Mouse (Mus musculus) embryonic fibroblast, embryonic 13.5 days (primary cell): ENCODE measurements around the gene Gm7879.

Source experiments
- CTCF ChIP-seq: IDR thresholded peaks from 2 replicates; pipeline ENCODE4 v1.5.1; 2011; ENCODE audit warnings: mild to moderate bottlenecking, control low read depth, low read length, moderate library complexity, borderline replicate concordance; ENCODE audit not compliant: insufficient read depth
- POLR2A ChIP-seq: IDR thresholded peaks from 2 replicates; pipeline ENCODE4 v1.6.1; 2011; ENCODE audit warnings: low read depth, mild to moderate bottlenecking, control low read depth, low read length, moderate library complexity

DNA sequence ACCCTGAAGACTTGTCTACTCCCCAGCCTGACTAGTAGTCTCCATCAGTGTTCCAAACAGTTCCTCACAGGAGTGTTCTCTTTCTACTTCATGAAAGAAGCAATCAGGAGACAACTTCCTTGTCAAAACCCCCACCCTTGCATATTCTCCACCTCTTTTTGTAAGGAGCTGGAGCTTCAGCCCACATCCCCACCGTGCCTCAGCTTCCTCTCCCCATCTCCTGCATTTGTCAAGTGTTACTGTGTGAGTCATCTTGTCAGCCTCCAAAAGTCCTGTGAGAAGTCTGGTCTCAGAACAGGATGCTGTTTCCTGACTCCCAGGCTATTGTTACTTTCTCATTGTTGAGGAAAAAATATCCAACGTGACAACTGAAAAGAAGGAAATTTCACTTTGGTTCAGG lies 47.6 kb upstream of the Gm7879 start:
- TF ChIP-seq CTCF (no peak), POLR2A (no peak)
